Mouse (Mus musculus) intestine, postnatal 0 days (tissue): ENCODE measurements around the gene Atxn1. TPM values are rescaled to one million over a fixed set of nuclear protein-coding genes. Genes with fewer than 3 reads are reported as not detected.

Experiments
- ATAC-seq: fragments of 200-750 bp; cut with Nextera tagmentation; 2 replicates; pipeline ENCODE4 v1.8.0; 2017; ENCODE audit warnings: mild to moderate bottlenecking, moderate TSS enrichment, moderate library complexity
- H3K27ac ChIP-seq: fragments of 300-500 bp; sonication (generic); 2 replicates; pipeline ENCODE4 v1.5.1; 2014; ENCODE audit warnings: mild to moderate bottlenecking, low read depth, low read length, moderate library complexity
- H3K27me3 ChIP-seq: fragments of 300-500 bp; sonication (generic); replicated peaks from 2 replicates; pipeline ENCODE4 v1.6.1; 2014; ENCODE audit warnings: low read length, mixed read lengths; ENCODE audit not compliant: control insufficient read depth, insufficient read depth
- H3K36me3 ChIP-seq: fragments of 300-500 bp; sonication (generic); 2 replicates; pipeline ENCODE4 v1.6.1; 2014; ENCODE audit warnings: mild to moderate bottlenecking, moderate library complexity; ENCODE audit not compliant: control insufficient read depth, insufficient read depth
- H3K4me1 ChIP-seq: fragments of 300-500 bp; sonication (generic); replicated peaks from 2 replicates; pipeline ENCODE4 v1.6.1; 2014; ENCODE audit warnings: antibody characterized with exemption, low read length, mixed read lengths; ENCODE audit not compliant: control insufficient read depth, insufficient read depth
- H3K4me2 ChIP-seq: fragments of 300-500 bp; sonication (generic); replicated peaks from 2 replicates; pipeline ENCODE4 v1.6.1; 2014; ENCODE audit warnings: low read depth, mild to moderate bottlenecking, moderate library complexity
- H3K4me3 ChIP-seq: fragments of 300-500 bp; sonication (generic); 2 replicates; pipeline ENCODE4 v1.5.1; 2014; ENCODE audit warnings: low read depth, low read length
- H3K9ac ChIP-seq: fragments of 300-500 bp; sonication (generic); 2 replicates; pipeline ENCODE4 v1.6.1; 2014; ENCODE audit warnings: mild to moderate bottlenecking, low read depth, low read length
- H3K9me3 ChIP-seq: fragments of 300-500 bp; sonication (generic); 2 replicates; pipeline ENCODE4 v1.6.1; 2016; ENCODE audit warnings: mixed run types; ENCODE audit not compliant: control insufficient read depth
- CTCF ChIP-seq: sonication (generic); IDR thresholded peaks from 2 replicates; pipeline ENCODE4 v1.5.1; 2016; ENCODE audit warnings: low read depth, mild to moderate bottlenecking, control low read depth, antibody characterized with exemption, moderate library complexity
- WGBS: fragments of 180-500 bp; shearing (Covaris S2); extraction: QIAGEN DNeasy Blood & Tissue Kit; methylation state at CpG from one replicate; pipeline ENCODE4 v1.1.7; 2014; 5-methylcytosine and 5-hydroxymethylcytosine counted together
- polyA plus RNA-seq: library from polyadenylated mRNA; unstranded; fragments of >200 nt; fragmentation: Nextera tagmentation; extraction: Ambion mirVana; gene quantifications from 2 replicates; pipeline ENCODE4 v1.2.1, GENCODE M21; 2015

The Atxn1 gene
- polyA plus RNA-seq, 1 experiment from 2014 or later: 6.1 TPM

DNA sequence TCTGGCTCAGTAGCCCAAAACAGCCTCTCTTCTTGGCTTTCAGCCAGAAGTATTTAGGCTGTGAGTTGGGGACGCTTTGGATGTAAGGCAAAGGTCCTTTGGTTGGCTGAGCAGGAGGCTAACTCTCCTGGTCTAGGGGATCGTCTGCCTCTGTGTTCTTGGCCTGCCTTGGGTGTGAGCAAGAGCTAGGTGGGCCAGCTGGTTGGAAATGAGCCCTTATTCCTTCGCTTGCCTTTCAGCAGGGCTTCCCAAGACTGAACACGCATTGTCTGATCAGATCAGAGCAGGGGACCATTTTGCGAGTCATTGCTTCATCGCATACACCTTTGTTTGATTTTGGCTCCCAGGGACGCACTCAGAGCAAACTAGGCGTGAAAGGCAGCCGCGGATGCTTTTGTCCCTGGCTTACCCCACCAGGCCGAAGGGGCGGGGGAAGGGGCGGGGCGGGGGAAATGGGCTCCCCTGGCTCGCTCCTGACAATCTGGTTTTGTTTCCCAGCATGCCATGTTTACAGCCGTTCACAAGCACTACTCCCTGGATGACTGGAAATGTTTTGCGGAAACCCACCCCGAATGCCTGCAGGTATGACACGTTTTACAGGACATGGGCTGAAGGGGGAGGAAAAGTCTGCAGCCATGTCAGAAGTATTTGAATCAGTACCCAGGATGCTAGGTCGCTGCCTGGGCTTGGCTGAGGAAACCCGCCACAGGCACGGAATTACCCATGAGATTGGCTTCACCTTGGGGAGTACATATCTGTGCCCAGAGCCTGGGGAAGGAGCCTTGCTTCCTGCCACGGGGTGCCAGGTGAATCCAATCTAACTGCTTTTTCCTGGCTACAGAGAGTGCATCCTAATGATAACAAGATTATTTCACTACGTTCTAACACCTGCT lies 448.1 kb downstream of the Atxn1 start:
- no peak for ATAC-seq
- Histone ChIP-seq H3K4me3 (0 out of 2 replicates have a peak overlapping the region, but pooled peaks have one; percentile 7), H3K4me2 (peak overlapping the region; percentile 58), H3K27me3 (no peaks in the 10 kb centered on the region), H3K36me3 (no peaks in the 10 kb centered on the region), H3K27ac (no peak overlapping the region), H3K4me1 (peaks cover 13% of the 10 kb centered on the region), H3K9me3 (no peaks in the 10 kb centered on the region), H3K9ac (0 out of 2 replicates have a peak overlapping the region, but pooled peaks have one; percentile 26)
- TF ChIP-seq CTCF: no peak
- 12% methylated on average over 24 of the region's 24 CpGs for WGBS

DNA sequence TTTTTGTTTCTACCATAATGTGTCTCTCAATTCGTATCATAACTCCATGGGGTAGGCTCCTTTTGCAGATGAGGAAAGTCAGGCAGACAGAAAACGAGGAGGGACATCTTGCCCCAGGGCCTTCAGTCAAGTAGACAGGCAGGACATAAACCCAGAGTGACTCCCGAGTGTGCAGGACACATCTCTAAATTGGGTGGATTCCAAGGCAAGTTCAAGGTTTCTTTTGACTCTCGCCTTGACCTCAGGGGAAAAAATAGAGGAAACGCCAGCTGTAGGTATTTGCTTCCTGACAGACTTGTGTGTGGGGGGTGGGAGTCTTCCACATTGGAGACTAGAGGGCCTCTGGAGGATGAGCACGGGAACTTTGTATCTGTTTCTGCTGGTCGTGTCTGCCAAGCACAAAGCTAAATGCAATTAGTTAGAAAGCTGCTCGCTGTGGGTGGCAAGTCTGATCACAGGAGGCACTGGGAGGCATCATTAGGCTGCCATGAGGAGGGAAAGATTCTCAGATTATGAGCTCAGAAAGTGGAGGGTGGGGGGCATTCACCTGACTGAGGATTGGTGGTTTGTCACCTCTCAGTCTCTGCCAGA lies 449.9 kb downstream of the Atxn1 start:
- H3K4me1 ChIP-seq: peaks cover 13% of the 10 kb centered on the region
- H3K27me3 ChIP-seq: no peaks in the 10 kb centered on the region
- no peaks in the 10 kb centered on the region for H3K36me3 ChIP-seq
- H3K27ac ChIP-seq: no peak overlapping the region
- WGBS: 50% methylated on average over 8 of the region's 8 CpGs
- H3K9ac ChIP-seq: no peak overlapping the region
- H3K9me3 ChIP-seq: no peaks in the 10 kb centered on the region
- no peak for ATAC-seq
- no peak overlapping the region for H3K4me3 ChIP-seq
- no peak overlapping the region for H3K4me2 ChIP-seq
- no peak for TF ChIP-seq CTCF

DNA sequence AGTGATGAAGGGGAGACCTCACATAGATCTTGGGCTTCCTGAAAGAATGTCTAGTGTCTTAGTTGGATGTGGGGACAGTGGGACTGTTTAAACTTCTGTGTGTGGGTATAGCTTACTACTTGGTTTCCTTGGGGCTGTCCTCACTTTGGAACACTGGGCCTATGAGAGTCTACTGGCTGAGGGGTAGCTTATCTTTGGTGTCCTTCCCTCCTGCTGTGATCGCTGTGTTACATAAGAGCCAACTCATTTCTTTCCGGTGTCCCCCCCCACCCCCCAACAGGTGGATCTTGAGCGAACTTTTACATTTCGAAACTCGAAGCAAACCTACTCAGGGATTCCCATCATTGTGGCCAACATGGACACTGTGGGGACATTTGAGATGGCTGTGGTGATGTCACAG lies 450.7 kb downstream of the Atxn1 start:
- Histone ChIP-seq H3K27me3 (no peaks in the 10 kb centered on the region), H3K4me1 (peaks cover 13% of the 10 kb centered on the region), H3K9me3 (no peaks in the 10 kb centered on the region), H3K27ac (no peak overlapping the region), H3K9ac (no peak overlapping the region), H3K4me2 (no peak overlapping the region), H3K4me3 (no peak overlapping the region), H3K36me3 (no peaks in the 10 kb centered on the region)
- 90% methylated on average over 5 of the region's 5 CpGs for WGBS
- ATAC-seq: no peak
- no peak for TF ChIP-seq CTCF

DNA sequence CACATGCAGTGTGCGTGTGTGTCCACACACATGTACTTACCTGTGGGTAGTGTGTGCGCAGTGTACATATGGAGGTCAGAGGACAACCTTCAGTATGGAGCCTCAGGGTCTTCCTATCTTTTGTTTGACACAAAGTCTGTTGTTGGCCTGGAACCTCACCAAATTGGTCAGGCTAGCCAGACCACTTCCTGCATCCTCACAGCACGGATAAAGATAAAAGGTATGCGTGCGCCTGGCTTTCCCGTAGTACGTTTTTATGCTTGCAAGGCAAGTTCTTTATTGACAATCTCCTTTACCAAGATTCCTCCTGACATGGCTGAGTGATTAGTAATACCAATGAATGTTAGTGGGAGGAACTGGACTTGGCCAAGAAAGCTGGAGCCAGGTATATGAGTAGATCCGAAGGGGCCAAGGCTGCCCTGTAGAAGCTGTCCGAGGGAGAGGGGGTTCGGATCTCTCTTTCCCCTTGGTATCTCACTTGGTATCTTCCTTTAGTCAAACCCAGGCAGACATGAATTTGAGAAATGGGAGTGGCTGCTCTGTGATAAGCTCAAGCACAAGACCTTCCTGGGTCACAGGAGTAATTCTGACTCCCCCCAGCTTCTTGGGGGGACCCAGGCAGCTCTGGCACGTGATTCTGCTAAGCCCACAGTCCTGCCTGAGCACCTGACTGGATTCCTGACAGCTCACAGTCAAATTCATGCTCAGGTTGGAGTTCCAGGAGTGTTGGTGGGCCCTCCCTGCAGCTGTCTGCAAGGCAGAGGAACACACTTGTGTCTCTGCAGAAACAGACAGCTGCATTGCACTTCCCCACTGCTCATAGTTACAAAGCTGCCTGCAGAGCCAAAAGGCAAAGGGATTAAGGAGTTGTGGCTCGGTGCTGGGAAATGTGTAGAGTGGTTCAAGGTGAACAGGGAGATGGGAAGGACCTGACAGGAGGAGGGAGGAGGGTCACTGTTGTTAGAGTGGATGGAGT lies 451.5 kb downstream of the Atxn1 start:
- H3K36me3 ChIP-seq: no peaks in the 10 kb centered on the region
- H3K4me2 ChIP-seq: no peak overlapping the region
- 60% methylated on average over 12 of the region's 12 CpGs for WGBS
- H3K27ac ChIP-seq: no peak overlapping the region
- peaks cover 13% of the 10 kb centered on the region for H3K4me1 ChIP-seq
- no peak overlapping the region for H3K9ac ChIP-seq
- no peak for ATAC-seq
- H3K9me3 ChIP-seq: no peaks in the 10 kb centered on the region
- H3K27me3 ChIP-seq: no peaks in the 10 kb centered on the region
- no peak for TF ChIP-seq CTCF
- H3K4me3 ChIP-seq: no peak overlapping the region

DNA sequence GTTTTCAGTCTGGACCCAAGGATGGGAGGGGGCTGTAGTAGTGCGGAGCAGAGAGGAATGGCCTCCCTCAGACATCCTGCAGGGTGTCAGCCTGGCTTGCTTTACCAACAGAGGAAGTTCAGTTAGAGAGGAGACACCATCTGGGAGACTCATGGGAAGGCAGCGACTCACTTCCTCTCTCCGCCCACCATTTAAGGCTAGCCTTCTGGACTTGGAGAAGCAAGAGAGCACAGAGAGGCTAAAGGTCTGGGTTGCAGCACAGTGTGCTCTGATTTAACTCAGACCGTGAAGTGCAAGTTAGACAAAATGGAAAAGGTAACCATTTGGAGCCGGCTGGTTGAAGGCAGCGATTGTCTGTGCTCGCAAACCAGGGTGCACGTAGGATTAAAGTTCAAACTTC lies 452.3 kb downstream of the Atxn1 start:
- no peak for ATAC-seq
- Histone ChIP-seq H3K36me3 (no peaks in the 10 kb centered on the region), H3K27ac (no peak overlapping the region), H3K27me3 (no peaks in the 10 kb centered on the region), H3K9ac (no peak overlapping the region), H3K9me3 (no peaks in the 10 kb centered on the region), H3K4me3 (no peak overlapping the region), H3K4me1 (peaks cover 13% of the 10 kb centered on the region), H3K4me2 (no peak overlapping the region)
- TF ChIP-seq CTCF: no peak
- whole genome bisulfite sequencing: 64% methylated on average over 8 of the region's 8 CpGs
